Mouse (Mus musculus) hindbrain, postnatal 0 days (tissue): ENCODE measurements around the gene Bicc1. TPM values are rescaled to one million over a fixed set of nuclear protein-coding genes. Genes with fewer than 3 reads are reported as not detected.

Experiments used
- ATAC-seq: fragments of 200-750 bp; cut with Nextera tagmentation; 2 replicates; pipeline ENCODE4 v1.8.0; 2017; ENCODE audit warnings: mild to moderate bottlenecking, moderate TSS enrichment, moderate library complexity
- DNase-seq: peaks from one replicate; pipeline ENCODE4 v3.0.0-alpha.2; 2015; ENCODE audit warnings: low spot score
- H3K27ac ChIP-seq: fragments of 300-500 bp; sonication (generic); 2 replicates; pipeline ENCODE4 v1.5.1; 2014; ENCODE audit warnings: mild to moderate bottlenecking
- H3K27me3 ChIP-seq: fragments of 300-500 bp; sonication (generic); 2 replicates; pipeline ENCODE4 v1.6.1; 2014; ENCODE audit warnings: low read length, mixed read lengths; ENCODE audit not compliant: insufficient read depth
- H3K36me3 ChIP-seq: fragments of 300-500 bp; sonication (generic); 2 replicates; pipeline ENCODE4 v1.6.1; 2014; ENCODE audit warnings: low read length, mixed read lengths; ENCODE audit not compliant: insufficient read depth
- H3K4me1 ChIP-seq: fragments of 300-500 bp; sonication (generic); 2 replicates; pipeline ENCODE4 v1.6.1; 2014; ENCODE audit warnings: antibody characterized with exemption, low read length, mixed read lengths; ENCODE audit not compliant: insufficient read depth
- H3K4me2 ChIP-seq: fragments of 300-500 bp; sonication (generic); 2 replicates; pipeline ENCODE4 v1.6.1; 2014; ENCODE audit warnings: low read depth, mild to moderate bottlenecking, low read length, moderate library complexity, mixed read lengths
- H3K4me3 ChIP-seq: fragments of 300-500 bp; sonication (generic); 2 replicates; pipeline ENCODE4 v1.5.1; 2014; ENCODE audit warnings: low read length
- H3K9ac ChIP-seq: fragments of 300-500 bp; sonication (generic); replicated peaks from 2 replicates; pipeline ENCODE4 v1.6.1; 2014; ENCODE audit warnings: mild to moderate bottlenecking, low read length, moderate library complexity, mixed read lengths
- H3K9me3 ChIP-seq: fragments of 300-500 bp; sonication (generic); 2 replicates; pipeline ENCODE4 v1.6.1; 2016; ENCODE audit warnings: low read length, mixed read lengths
- CTCF ChIP-seq: IDR thresholded peaks from 2 replicates; pipeline ENCODE4 v1.5.1; 2016; ENCODE audit warnings: antibody characterized with exemption, control low read depth, low read depth
- WGBS: fragments of 180-500 bp; shearing (Covaris S2); extraction: QIAGEN DNeasy Blood & Tissue Kit; methylation state at CpG from one replicate; pipeline ENCODE4 v1.1.7; 2014; 5-methylcytosine and 5-hydroxymethylcytosine counted together
- polyA plus RNA-seq: library from polyadenylated mRNA; unstranded; fragments of >200 nt; fragmentation: Nextera tagmentation; extraction: Ambion mirVana; gene quantifications from 2 replicates; pipeline ENCODE4 v1.2.1, GENCODE M21; 2015
- total RNA-seq: library from RNA; depleted of rRNA; stranded (reverse); fragments of >200 nt; gene quantifications from 2 replicates; pipeline ENCODE4 v1.2.3, GENCODE M21; 2014

Bicc1 gene
- total and polyA plus RNA-seq, 2 experiments from 2014 or later: 5.1 to 6.5 TPM

GRCm38 (mm10) chr10:71119120-71119847 lies 40.2 kb downstream of the Bicc1 start:
- ATAC-seq: no peak
- DNase-seq: no peak

GRCm38 (mm10) chr10:71117766-71118165 lies 41.7 kb downstream of the Bicc1 start:
- no peak for ATAC-seq
- H3K4me3 ChIP-seq: no peak overlapping the region
- no peak overlapping the region for H3K4me2 ChIP-seq
- no peak for TF ChIP-seq CTCF
- no peaks in the 10 kb centered on the region for H3K27me3 ChIP-seq
- 89% methylated on average over 7 of the region's 7 CpGs for WGBS
- H3K27ac ChIP-seq: no peak overlapping the region
- H3K9ac ChIP-seq: no peak overlapping the region
- H3K36me3 ChIP-seq: no peaks in the 10 kb centered on the region
- no peaks in the 10 kb centered on the region for H3K4me1 ChIP-seq
- no peak for DNase-seq
- no peaks in the 10 kb centered on the region for H3K9me3 ChIP-seq

More at GRCm38 (mm10) chr10:71119120-71119847, 40.2 kb downstream of the Bicc1 start:
- no peak overlapping the region for H3K4me2 ChIP-seq
- H3K4me3 ChIP-seq: no peak overlapping the region
- no peaks in the 10 kb centered on the region for H3K27me3 ChIP-seq
- no peak overlapping the region for H3K27ac ChIP-seq
- WGBS: 74% methylated on average over 15 of the region's 15 CpGs
- H3K36me3 ChIP-seq: no peaks in the 10 kb centered on the region
- no peaks in the 10 kb centered on the region for H3K4me1 ChIP-seq
- no peak for TF ChIP-seq CTCF
- no peaks in the 10 kb centered on the region for H3K9me3 ChIP-seq
- no peak overlapping the region for H3K9ac ChIP-seq

- Histone ChIP-seq H3K9me3 (no peaks in the 10 kb centered on the region), H3K4me2 (no peak overlapping the region), H3K4me1 (no peaks in the 10 kb centered on the region), H3K4me3 (no peak overlapping the region), H3K27ac (no peak overlapping the region), H3K36me3 (no peaks in the 10 kb centered on the region), H3K9ac (no peak overlapping the region), H3K27me3 (no peaks in the 10 kb centered on the region)
- 83% methylated on average over 10 of the region's 10 CpGs for WGBS
- DNase-seq (no peak), ATAC-seq (no peak)
- TF ChIP-seq CTCF: no peak
Observed at GRCm38 (mm10) chr10:71114260-71114920, 45.1 kb downstream of the Bicc1 start.

- TF ChIP-seq CTCF: no peak
- H3K9me3 ChIP-seq: no peaks in the 10 kb centered on the region
- no peak overlapping the region for H3K4me2 ChIP-seq
- H3K36me3 ChIP-seq: no peaks in the 10 kb centered on the region
- no peak overlapping the region for H3K4me3 ChIP-seq
- no peaks in the 10 kb centered on the region for H3K4me1 ChIP-seq
- ATAC-seq (no peak), DNase-seq (no peak)
- 94% methylated on average over 9 of the region's 9 CpGs for WGBS
- H3K27ac ChIP-seq: no peak overlapping the region
- H3K9ac ChIP-seq: no peak overlapping the region
- H3K27me3 ChIP-seq: no peaks in the 10 kb centered on the region
Observed at GRCm38 (mm10) chr10:71106491-71107205, 52.9 kb downstream of the Bicc1 start.

GRCm38 (mm10) chr10:71104791-71105190 lies 54.7 kb downstream of the Bicc1 start:
- Histone ChIP-seq H3K4me3 (no peak overlapping the region), H3K9me3 (no peaks in the 10 kb centered on the region), H3K27me3 (no peaks in the 10 kb centered on the region), H3K4me1 (no peaks in the 10 kb centered on the region), H3K9ac (no peak overlapping the region), H3K4me2 (no peak overlapping the region), H3K36me3 (no peaks in the 10 kb centered on the region), H3K27ac (no peak overlapping the region)
- no peak for TF ChIP-seq CTCF
- ATAC-seq (no peak), DNase-seq (no peak)
- WGBS: 79% methylated on average over 6 of the region's 6 CpGs

- Histone ChIP-seq H3K4me1 (no peaks in the 10 kb centered on the region), H3K9me3 (no peaks in the 10 kb centered on the region), H3K4me3 (no peak overlapping the region), H3K27me3 (no peaks in the 10 kb centered on the region), H3K36me3 (no peaks in the 10 kb centered on the region), H3K9ac (no peak overlapping the region), H3K27ac (no peak overlapping the region), H3K4me2 (no peak overlapping the region)
- WGBS: 51% methylated on average over 8 of the region's 8 CpGs
- no peak for DNase-seq
- no peak for ATAC-seq
- no peak for TF ChIP-seq CTCF
Observed at GRCm38 (mm10) chr10:71100815-71101499, 58.5 kb downstream of the Bicc1 start.
